Mouse (Mus musculus) C2C12 (cell line): Measurements from ENCODE around the gene Cbx3.

Source experiments
- CEBPB ChIP-seq: IDR thresholded peaks from one replicate; pipeline ENCODE4 v1.6.1; 2011; ENCODE audit warnings: low read depth, mild to moderate bottlenecking, control low read depth, moderate library complexity
- CTCF ChIP-seq: IDR thresholded peaks from one replicate; pipeline ENCODE4 v1.5.1; 2011; ENCODE audit not compliant: control insufficient read depth, insufficient read depth, insufficient read length
- MAX ChIP-seq: IDR thresholded peaks from one replicate; pipeline ENCODE4 v1.6.1; 2011; ENCODE audit warnings: mild to moderate bottlenecking, control low read depth
- MYOG ChIP-seq: IDR thresholded peaks from one replicate; pipeline ENCODE4 v1.6.1; 2011; ENCODE audit not compliant: control insufficient read depth, insufficient read length; ENCODE audit errors: extremely low read depth
- USF1 ChIP-seq: IDR thresholded peaks from one replicate; pipeline ENCODE4 v1.6.1; 2011; ENCODE audit warnings: low read depth, mild to moderate bottlenecking, control low read depth, moderate library complexity

DNA sequence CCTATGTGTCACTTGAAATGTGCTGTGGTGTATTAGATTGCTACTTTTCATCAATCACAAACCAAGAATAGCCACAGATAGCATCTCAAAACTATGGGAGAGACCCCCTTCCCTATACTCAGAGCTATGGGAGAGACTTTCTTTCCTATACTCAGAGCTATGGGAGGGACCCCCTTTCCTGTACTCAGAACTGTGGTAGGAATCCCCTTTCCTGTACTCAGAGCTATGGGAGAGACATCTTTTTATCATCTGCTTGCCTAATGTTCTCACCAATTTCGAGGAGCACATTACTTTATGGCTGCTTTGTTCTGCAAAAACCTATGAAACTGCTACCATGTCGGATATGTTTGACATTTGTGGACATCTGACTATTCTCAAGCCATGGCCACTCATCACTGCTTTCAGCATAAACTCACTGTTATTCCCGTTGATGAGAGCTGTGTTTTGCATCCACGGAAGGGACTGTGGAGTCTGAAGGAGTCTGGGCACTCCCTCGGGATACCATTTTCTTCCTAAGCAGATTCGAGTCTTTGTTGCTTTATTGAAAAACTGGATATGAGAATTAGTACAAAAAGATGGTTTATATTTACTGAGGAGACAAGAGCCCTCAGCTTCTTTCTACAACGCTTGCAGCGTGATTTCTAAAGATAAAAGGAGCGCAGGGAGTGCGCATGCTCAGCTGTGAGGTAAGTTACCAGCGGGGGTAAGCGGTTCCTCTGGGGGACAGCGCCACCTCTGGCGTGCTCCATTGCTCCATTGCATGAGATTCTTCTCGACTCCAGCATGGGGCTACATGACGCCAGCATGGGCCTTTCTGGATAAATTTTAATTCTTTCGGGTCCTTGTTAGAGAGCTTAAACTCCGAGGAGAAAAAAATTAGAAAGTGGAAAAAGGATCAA, 38.8 kb downstream of the Cbx3 start:
- TF ChIP-seq CTCF (no peak), USF1 (no peak), MYOG (no peak), CEBPB (no peak), MAX (no peak)
